8 mouse cellular contexts compared by ENCODE assay signal in the genomic region with DNA sequence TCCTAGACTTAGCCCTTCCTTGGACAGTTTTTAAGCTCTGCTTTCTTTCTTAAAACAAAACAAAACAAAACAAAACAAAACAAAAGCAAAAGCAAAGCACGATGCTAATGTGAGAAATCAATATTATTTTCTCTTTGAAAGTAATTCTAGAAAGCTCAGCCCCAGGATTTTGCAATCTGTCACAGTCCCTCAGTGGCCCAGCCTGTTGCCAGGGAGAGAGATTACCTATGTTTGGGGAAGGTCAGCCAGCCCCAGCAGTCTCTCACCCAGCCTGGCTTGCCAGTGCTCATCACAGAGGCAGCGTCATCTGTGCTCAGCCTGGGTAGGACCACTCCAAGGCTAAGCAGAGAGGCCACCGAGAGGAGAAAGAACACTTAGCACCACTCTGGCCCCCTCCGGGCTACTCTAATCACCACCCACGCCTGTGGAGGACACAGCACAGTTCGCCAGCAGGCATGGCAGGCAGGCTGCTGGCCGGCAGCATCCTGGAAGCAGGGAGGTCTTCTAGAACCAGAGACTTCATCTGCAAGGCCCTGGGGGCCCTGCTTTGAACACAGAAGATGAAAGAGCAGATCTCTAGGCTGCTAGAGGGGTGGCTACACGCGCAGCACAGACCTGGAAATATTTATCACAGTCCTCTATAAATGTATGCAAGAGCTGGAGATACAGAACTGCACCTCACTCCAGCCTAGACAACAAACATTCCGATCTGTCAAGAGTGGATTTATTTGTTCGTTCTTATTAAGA. TPM values are rescaled to one million over a fixed set of nuclear protein-coding genes. Genes with fewer than 3 reads are reported as not detected.
DNase-seq lines count a peak whose midpoint lies in the region; ATAC-seq lines count a peak whose summit lies in the region.

No protein-coding gene starts in this region.

- peak overlapping the region; percentile 48 for H3K4me2 ChIP-seq in heart, embryonic 13.5 days
- H3K4me2 ChIP-seq in neural tube, embryonic 12.5 days (replicated peaks) = 0 out of 2 replicates have a peak overlapping the region, but pooled peaks have one; percentile 6

- intact Hi-C loops in heart, postnatal 36 days (cut with DNase I) = no loop called here

- no peak for DNase-seq in heart, postnatal 36 days
- peak; percentile 58 to 62 for DNase-seq in cerebellum, postnatal 25 days
- DNase-seq in hindbrain, embryonic 10.5 days (ENCODE audit: low spot score) = peak; percentile 35
- no peak for DNase-seq in gastrocnemius, adult 8-10 months (ENCODE audit: low spot score in 2 of 2)
- no peak for DNase-seq in thymus, postnatal 4 days
- DNase-seq in spleen, postnatal 4 days (ENCODE audit: low spot score in 2 of 2) = no peak

- peaks cover 14% of the 10 kb centered on the region for H3K4me1 ChIP-seq in heart, embryonic 13.5 days
- peaks cover 21% of the 10 kb centered on the region for H3K4me1 ChIP-seq in hindbrain, embryonic 10.5 days (replicated peaks)
- H3K4me1 ChIP-seq in neural tube, embryonic 12.5 days = peaks cover 8% of the 10 kb centered on the region; the same call in 1 of the 2 replicates

- H3K9me3 ChIP-seq in heart, embryonic 13.5 days = no peaks in the 10 kb centered on the region
- no peaks in the 10 kb centered on the region for H3K9me3 ChIP-seq in hindbrain, embryonic 10.5 days
- H3K9me3 ChIP-seq in neural tube, embryonic 12.5 days = no peaks in the 10 kb centered on the region

- H3K36me3 ChIP-seq in heart, embryonic 13.5 days = no peaks in the 10 kb centered on the region
- no peaks in the 10 kb centered on the region for H3K36me3 ChIP-seq in hindbrain, embryonic 10.5 days
- H3K36me3 ChIP-seq in neural tube, embryonic 12.5 days = no peaks in the 10 kb centered on the region

- H3K27me3 ChIP-seq in heart, embryonic 13.5 days (replicated peaks) = no peaks in the 10 kb centered on the region
- no peaks in the 10 kb centered on the region for H3K27me3 ChIP-seq in hindbrain, embryonic 10.5 days (ENCODE audit: insufficient read depth, poor library complexity, severe bottlenecking)
- no peaks in the 10 kb centered on the region for H3K27me3 ChIP-seq in neural tube, embryonic 12.5 days (replicated peaks)

- H3K4me3 ChIP-seq in heart, embryonic 13.5 days = peak overlapping the region; percentile 19
- H3K4me3 ChIP-seq in hindbrain, embryonic 10.5 days = no peak overlapping the region
- H3K4me3 ChIP-seq in neural tube, embryonic 12.5 days = no peak overlapping the region

- ATAC-seq in heart, embryonic 13.5 days (ENCODE audit: extremely low read depth, insufficient number of reproducible peaks, low FRiP score, low TSS enrichment) = no peak
- ATAC-seq in neural tube, embryonic 12.5 days (ENCODE audit: low FRiP score, low read depth) = 0 out of 2 replicates have a peak, but pooled peaks have one; percentile 41

- 20% methylated on average over 11 of the region's 11 CpGs for WGBS in heart, embryonic 13.5 days
- 24% methylated on average over 11 of the region's 11 CpGs for WGBS in hindbrain, embryonic 10.5 days
- WGBS in neural tube, embryonic 12.5 days = 33% methylated on average over 11 of the region's 11 CpGs

- 0 out of 2 replicates have a peak overlapping the region, but pooled peaks have one; percentile 15 for H3K9ac ChIP-seq in heart, embryonic 13.5 days
- H3K9ac ChIP-seq in neural tube, embryonic 12.5 days = no peak overlapping the region

- peak overlapping the region; percentile 57 for H3K27ac ChIP-seq in heart, embryonic 13.5 days (replicated peaks)
- peak overlapping the region; percentile 65 for H3K27ac ChIP-seq in hindbrain, embryonic 10.5 days
- no peak overlapping the region for H3K27ac ChIP-seq in neural tube, embryonic 12.5 days

RNA-seq across cellular contexts. Expression of gene Adcy5, which starts 14.6 kb away (rescaled TPM):
- 5.4 and 6.1 TPM in 2 replicates for polyA plus RNA-seq in heart, embryonic 13.5 days (2015; fragmentation: Nextera tagmentation; extraction: Ambion mirVana)
- total RNA-seq in heart, postnatal 36 days (2021) = 10 to 100 TPM; 48.7 to 57.7 TPM
- 0.80 and 1.9 TPM in 2 replicates for polyA plus RNA-seq in hindbrain, embryonic 10.5 days (2016; fragmentation: Nextera tagmentation; extraction: Ambion mirVana)
- polyA plus RNA-seq in neural tube, embryonic 12.5 days (2016; fragmentation: Nextera tagmentation; extraction: Ambion mirVana) = 3.6 and 3.8 TPM in 2 replicates
- total RNA-seq in gastrocnemius, adult 8-10 months (2022) = 1 to 10 TPM; 1.2 to 2.9 (median 1.9) TPM

Comparison
In these comparisons a context has a peak if more than half of its experiments do, and no peak if none do; other contexts are left out.
1. DNase-seq: peak in cerebellum, postnatal 25 days (2 of 2) and hindbrain, embryonic 10.5 days (single experiment); none in heart, postnatal 36 days (0 of 2), gastrocnemius, adult 8-10 months (0 of 2), thymus, postnatal 4 days (single experiment) and spleen, postnatal 4 days (0 of 2).